Mouse (Mus musculus) lung, embryonic 15.5 days (tissue): ENCODE data around the gene Kcnip1. TPM values are rescaled to one million over a fixed set of nuclear protein-coding genes. Genes with fewer than 3 reads are reported as not detected.
A peak's percentile ranks its signal among the peaks of the same experiment; 100 is the strongest.

ENCODE experiments used
- ATAC-seq: fragments of 200-750 bp; cut with Nextera tagmentation; 2 replicates; pipeline ENCODE4 v1.8.0; 2017; ENCODE audit warnings: moderate number of reproducible peaks, borderline replicate concordance; ENCODE audit not compliant: low FRiP score, low TSS enrichment; ENCODE audit errors: extremely low read depth
- H3K27ac ChIP-seq: fragments of 300-500 bp; sonication (generic); 2 replicates; pipeline ENCODE4 v1.5.1; 2015; ENCODE audit warnings: moderate library complexity, mild to moderate bottlenecking, inconsistent platforms
- H3K27me3 ChIP-seq: fragments of 300-500 bp; sonication (generic); 2 replicates; pipeline ENCODE4 v1.6.1; 2015; ENCODE audit warnings: inconsistent platforms
- H3K36me3 ChIP-seq: fragments of 300-500 bp; sonication (generic); 2 replicates; pipeline ENCODE4 v1.6.1; 2015; ENCODE audit warnings: inconsistent platforms
- H3K4me1 ChIP-seq: fragments of 300-500 bp; sonication (generic); 2 replicates; pipeline ENCODE4 v1.6.1; 2015; ENCODE audit warnings: inconsistent platforms
- H3K4me2 ChIP-seq: fragments of 300-500 bp; sonication (generic); 2 replicates; pipeline ENCODE4 v1.6.1; 2015; ENCODE audit warnings: inconsistent platforms, mild to moderate bottlenecking, moderate library complexity
- H3K4me3 ChIP-seq: fragments of 300-500 bp; sonication (generic); 2 replicates; pipeline ENCODE4 v1.5.1; 2015; ENCODE audit warnings: mild to moderate bottlenecking, inconsistent platforms
- H3K9ac ChIP-seq: fragments of 300-500 bp; sonication (generic); 2 replicates; pipeline ENCODE4 v1.6.1; 2015; ENCODE audit warnings: inconsistent platforms
- H3K9me3 ChIP-seq: fragments of 300-500 bp; sonication (generic); 2 replicates; pipeline ENCODE4 v1.6.1; 2016; ENCODE audit warnings: inconsistent platforms
- WGBS: fragments of 180-500 bp; shearing (Covaris S2); methylation state at CpG from one replicate; pipeline ENCODE4 v1.1.7; 2015; 5-methylcytosine and 5-hydroxymethylcytosine counted together
- polyA plus RNA-seq: library from polyadenylated mRNA; unstranded; fragments of >200 nt; fragmentation: Nextera tagmentation; extraction: Ambion mirVana; gene quantifications from 2 replicates; pipeline ENCODE4 v1.2.1, GENCODE M21; 2015

Kcnip1 gene
- polyA plus RNA-seq, 1 experiment from 2014 or later = 0.70 TPM

DNA sequence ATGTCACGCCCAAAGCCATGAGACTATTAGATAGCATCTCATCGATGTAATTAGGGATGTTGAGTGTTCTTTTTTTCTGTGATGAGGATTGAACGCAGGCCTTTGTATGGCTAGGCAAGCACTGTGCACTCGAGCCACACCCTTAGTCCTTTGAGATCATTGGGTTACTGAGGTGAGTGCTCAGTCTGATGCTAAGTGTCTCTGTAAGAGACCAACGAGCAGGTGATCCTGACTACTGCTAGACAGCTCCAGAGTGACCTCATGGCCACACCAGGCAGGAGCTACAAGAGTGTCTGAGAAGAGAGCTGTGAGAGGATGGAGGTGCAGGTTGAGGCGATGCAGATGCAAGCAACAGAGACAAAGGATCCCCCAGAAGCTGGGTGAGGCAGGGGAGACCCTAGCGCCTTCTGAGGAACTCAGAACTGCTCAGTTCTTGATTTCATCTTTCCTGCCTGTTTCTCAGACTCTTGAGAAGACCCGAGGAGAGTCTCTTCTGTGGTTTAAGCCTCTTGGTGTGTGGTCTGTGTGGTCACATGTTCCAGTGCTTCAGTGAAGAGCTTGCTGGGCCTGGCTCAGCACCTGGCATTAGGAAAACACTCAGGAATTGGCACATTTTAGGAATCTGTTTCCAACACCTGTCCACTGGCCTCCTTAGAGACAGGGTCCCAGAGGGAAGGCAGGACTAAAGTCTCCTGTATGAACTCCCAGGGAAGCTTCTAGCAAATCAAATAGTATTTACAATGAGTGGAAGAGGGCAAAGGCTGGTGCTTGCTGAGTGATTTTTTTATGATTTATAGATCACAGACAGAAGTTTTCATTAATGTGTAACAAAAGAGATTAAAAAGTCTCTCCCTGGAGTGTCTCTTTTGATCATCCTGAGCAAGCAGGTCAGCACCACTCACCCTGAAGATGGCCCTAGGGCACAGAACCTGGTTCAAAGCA lies 41.0 kb downstream of the Kcnip1 start:
- H3K9me3 ChIP-seq = no peaks in the 10 kb centered on the region
- peak overlapping the region; percentile 70 for H3K27ac ChIP-seq
- 55% methylated on average over 8 of the region's 8 CpGs for WGBS

DNA sequence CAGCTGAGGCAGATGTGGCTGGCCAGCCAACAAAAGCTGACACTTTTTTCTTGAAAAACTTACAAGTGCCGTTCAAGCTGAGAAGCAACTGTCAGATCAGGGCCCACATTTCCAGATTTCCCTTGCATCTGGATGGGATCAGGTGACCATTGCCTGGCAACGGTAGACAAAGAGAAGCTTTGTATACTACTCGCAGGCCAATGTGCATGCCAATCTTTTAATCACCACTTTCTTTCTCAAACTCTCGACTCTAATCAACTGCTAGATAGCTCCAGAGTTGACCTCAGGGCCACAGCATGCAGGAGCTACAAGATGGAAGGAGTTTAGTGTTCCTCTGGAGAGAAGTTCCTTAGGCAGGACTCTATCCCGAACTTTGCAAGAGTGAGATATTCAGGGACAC lies 41.8 kb downstream of the Kcnip1 start:
- no peaks in the 10 kb centered on the region for H3K9me3 ChIP-seq
- no peaks in the 10 kb centered on the region for H3K36me3 ChIP-seq
- H3K9ac ChIP-seq = no peak overlapping the region
- WGBS = 41% methylated on average over 5 of the region's 5 CpGs
- peak overlapping the region; percentile 70; the same call in 1 of the 2 replicates for H3K27ac ChIP-seq
- no peak overlapping the region for H3K4me3 ChIP-seq
- H3K4me2 ChIP-seq = no peak overlapping the region
- H3K27me3 ChIP-seq = no peaks in the 10 kb centered on the region
- peaks cover 3% of the 10 kb centered on the region; the same call in 1 of the 2 replicates for H3K4me1 ChIP-seq
- no peak; the same call in 1 of the 2 replicates for ATAC-seq

More for the DNA sequence above, 41.0 kb downstream of the Kcnip1 start:
- no peaks in the 10 kb centered on the region for H3K36me3 ChIP-seq
- H3K4me3 ChIP-seq = no peak overlapping the region
- H3K27me3 ChIP-seq = no peaks in the 10 kb centered on the region
- no peak overlapping the region for H3K4me2 ChIP-seq
- H3K4me1 ChIP-seq = peaks cover 3% of the 10 kb centered on the region; the same call in 1 of the 2 replicates
- peak; percentile 75; the same call in 1 of the 2 replicates for ATAC-seq
- H3K9ac ChIP-seq = no peak overlapping the region

DNA sequence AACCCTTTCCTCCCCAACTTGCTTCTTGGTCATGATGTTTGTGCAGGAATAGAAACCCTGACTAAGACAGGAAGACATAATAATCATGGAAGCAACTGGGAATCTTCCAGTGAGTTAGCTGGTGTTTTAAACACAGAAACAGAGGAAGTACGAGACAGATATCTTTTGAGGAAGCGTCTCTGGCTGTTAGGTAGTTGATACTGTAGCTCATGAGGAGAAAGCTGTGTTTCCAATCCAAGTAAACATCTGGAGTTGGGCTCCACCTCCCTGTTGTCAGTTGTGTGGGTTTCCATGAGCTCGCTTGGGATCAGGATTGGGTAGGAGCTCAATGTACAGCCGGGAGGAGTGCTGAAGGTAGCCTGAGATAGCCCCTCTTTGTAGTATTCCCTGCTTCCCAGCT lies 46.5 kb downstream of the Kcnip1 start:
- Histone ChIP-seq H3K27ac (no peak overlapping the region), H3K4me2 (no peak overlapping the region), H3K4me3 (no peak overlapping the region), H3K9me3 (no peaks in the 10 kb centered on the region), H3K36me3 (no peaks in the 10 kb centered on the region), H3K27me3 (no peaks in the 10 kb centered on the region), H3K9ac (no peak overlapping the region), H3K4me1 (no peaks in the 10 kb centered on the region)
- WGBS = 63% methylated on average over 4 of the region's 4 CpGs
- no peak for ATAC-seq

DNA sequence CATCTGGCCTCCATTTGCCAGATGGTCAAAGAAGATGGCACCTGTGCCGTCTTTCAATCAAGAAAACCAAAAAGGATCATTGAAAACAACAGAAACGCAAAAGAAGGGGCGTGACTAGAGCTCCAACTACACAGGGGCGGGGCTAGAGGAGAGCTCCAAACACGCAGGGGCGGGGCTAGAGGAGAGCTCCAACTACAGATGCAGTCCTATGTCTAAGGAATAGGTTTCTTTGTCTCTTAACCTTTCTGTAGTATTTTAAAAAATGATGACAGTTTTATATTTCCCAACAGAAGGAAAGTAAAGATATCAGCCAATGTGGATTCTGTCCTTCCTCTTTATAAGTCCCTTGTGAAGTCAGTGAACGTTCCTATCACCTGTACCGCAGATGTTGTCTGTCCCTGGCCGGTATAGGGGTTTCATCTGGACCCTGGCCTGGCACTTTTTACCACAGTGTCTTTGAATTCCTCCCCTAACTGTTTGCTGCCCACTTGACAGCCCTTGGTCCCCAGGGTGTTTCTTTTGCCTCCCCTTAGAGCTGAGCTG lies 48.1 kb downstream of the Kcnip1 start:
- Histone ChIP-seq H3K4me1 (no peaks in the 10 kb centered on the region), H3K27ac (no peak overlapping the region), H3K4me3 (no peak overlapping the region), H3K36me3 (no peaks in the 10 kb centered on the region), H3K9me3 (no peaks in the 10 kb centered on the region), H3K9ac (no peak overlapping the region), H3K27me3 (no peaks in the 10 kb centered on the region), H3K4me2 (no peak overlapping the region)
- WGBS = 86% methylated on average over 9 of the region's 9 CpGs
- no peak for ATAC-seq

DNA sequence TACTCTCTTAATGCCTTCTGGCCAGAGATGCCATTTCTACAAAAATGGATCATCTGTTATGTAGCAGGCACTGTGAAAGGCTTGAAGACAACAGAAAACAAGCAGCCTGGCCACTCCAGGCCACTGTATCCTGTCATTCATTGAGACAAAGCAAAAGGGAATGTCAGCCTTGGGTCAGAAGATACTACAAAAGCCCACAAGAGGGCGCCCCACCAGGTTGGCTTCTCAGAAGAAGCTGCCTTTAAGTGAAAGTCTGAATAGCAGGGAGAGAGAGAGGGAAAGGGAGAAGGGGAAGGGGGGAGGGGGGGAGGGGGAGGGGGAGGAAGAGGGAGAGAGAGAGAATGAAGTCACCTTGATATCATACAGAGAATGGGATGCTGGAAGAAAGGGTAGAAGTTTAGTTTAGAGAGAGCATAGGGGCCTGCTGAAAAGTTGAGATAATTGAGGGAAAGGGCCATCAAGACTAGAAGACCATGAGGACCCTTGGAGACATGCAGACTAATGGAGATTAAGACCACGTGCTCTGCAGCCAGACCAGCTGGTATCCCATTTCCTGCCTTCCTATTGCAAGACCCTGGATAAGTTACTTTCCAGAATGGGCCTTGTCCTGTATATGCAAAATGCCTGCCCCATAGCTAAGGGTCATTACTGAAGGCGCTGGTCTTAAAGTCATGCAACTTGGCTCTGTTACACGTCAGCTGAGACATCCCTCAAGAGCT lies 48.7 kb downstream of the Kcnip1 start:
- no peak for ATAC-seq
- no peaks in the 10 kb centered on the region for H3K9me3 ChIP-seq
- 61% methylated on average over 4 of the region's 4 CpGs for WGBS

DNA sequence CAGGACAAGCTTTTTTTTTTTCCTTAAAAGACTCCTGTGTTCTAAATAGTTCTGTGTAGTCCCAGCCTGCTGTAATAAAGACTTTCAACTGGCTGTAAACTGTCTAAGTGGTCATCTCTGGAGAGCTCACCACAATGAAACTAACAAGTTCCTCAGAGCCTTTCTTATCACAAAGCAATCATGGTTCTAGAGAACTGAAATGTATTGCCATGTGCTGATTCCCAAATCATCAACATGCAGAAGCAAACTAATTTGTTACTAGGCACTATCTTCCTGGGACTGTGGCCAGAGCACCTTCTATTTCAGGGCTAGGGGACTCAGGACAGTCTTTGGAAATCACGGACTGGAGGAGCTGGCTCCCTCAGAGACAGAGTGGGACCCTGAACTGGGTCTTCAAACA lies 49.4 kb downstream of the Kcnip1 start:
- Histone ChIP-seq H3K4me1 (no peaks in the 10 kb centered on the region), H3K4me3 (no peak overlapping the region), H3K36me3 (no peaks in the 10 kb centered on the region), H3K27me3 (peaks cover 3% of the 10 kb centered on the region; the same call in 1 of the 2 replicates), H3K9ac (no peak overlapping the region), H3K9me3 (no peaks in the 10 kb centered on the region), H3K4me2 (no peak overlapping the region), H3K27ac (no peak overlapping the region)
- ATAC-seq = no peak
- WGBS = 62% methylated on average over 1 of the region's 1 CpGs

More for the DNA sequence above, 48.7 kb downstream of the Kcnip1 start:
- H3K36me3 ChIP-seq = no peaks in the 10 kb centered on the region
- no peak overlapping the region for H3K27ac ChIP-seq
- H3K4me3 ChIP-seq = no peak overlapping the region
- H3K4me1 ChIP-seq = no peaks in the 10 kb centered on the region
- H3K27me3 ChIP-seq = no peaks in the 10 kb centered on the region
- no peak overlapping the region for H3K9ac ChIP-seq
- H3K4me2 ChIP-seq = no peak overlapping the region

DNA sequence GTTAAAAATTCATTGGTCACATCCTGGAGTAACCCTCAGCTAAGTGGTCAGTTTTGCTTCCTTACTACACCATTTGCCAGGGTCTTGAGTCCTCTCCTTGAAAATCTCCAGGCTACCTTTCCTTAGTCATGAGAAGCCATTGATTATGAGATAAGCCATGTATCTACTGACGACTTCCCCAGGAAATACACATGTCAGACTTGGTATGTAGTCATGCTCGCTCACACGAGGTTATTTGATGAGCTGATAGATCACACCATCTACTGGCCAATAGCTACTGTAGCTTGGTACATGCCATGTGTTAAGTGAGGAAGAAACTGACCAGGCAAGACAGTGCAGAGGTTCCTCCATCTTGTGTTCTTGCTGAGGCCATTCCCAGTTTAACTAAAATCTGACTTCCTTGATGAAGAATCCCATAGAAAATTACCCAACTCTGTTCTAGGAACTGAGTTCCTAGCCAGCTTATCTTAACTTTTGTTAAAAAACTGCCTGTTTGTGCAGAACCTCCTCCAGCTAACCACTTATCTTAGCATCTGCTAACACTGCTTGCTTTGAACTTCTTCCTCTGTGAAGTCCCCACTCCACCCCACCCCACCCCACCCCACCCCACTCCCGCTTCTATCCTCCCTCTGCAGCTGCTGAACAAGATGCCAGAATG lies 53.4 kb downstream of the Kcnip1 start:
- 48% methylated on average over 4 of the region's 4 CpGs for WGBS
- H3K27ac ChIP-seq = no peak overlapping the region

DNA sequence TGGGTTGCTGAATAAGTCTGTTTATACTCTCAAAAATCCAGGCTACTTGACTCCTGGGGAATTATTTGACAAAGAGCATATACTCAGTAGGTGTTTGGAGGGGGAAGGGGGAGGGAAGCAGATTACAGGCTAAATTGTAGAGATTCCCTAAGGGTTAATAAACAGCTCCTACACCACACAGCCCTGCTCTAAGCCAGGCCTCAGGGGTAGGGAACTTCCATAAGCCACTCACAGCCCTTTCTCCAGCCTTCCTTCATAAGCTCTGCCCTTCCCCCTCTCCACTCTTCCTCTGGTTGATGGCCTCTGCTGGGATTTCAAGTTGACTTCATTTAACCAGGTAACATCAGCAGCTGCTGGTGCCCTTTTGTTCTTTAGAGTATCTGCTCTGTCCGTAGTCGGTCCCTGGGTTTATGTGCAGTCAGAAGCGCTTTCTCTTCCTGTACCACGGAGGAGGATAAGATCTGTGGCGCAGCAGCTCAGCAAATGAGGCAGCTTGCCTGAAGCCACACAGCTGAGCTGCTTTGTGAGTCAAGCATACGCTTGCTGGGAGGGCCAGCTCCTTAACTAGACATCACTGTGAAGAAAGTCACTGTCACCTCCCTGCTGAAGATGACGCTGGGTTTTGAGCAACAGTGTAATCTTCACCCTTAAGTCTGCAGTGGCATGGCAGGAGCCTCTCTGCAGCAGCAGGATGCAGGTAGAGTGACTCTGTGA lies 54.2 kb downstream of the Kcnip1 start:
- 54% methylated on average over 7 of the region's 7 CpGs for WGBS
- H3K9me3 ChIP-seq = no peaks in the 10 kb centered on the region
- no peak for ATAC-seq
- no peak overlapping the region for H3K4me2 ChIP-seq
- no peak overlapping the region for H3K9ac ChIP-seq
- peaks cover 3% of the 10 kb centered on the region; the same call in 1 of the 2 replicates for H3K27me3 ChIP-seq
- no peaks in the 10 kb centered on the region for H3K4me1 ChIP-seq
- H3K4me3 ChIP-seq = no peak overlapping the region
- no peaks in the 10 kb centered on the region for H3K36me3 ChIP-seq
- no peak overlapping the region for H3K27ac ChIP-seq

More for the DNA sequence above, 53.4 kb downstream of the Kcnip1 start:
- Histone ChIP-seq H3K4me3 (no peak overlapping the region), H3K27me3 (peaks cover 3% of the 10 kb centered on the region; the same call in 1 of the 2 replicates), H3K36me3 (no peaks in the 10 kb centered on the region), H3K4me2 (no peak overlapping the region), H3K4me1 (no peaks in the 10 kb centered on the region), H3K9ac (no peak overlapping the region), H3K9me3 (no peaks in the 10 kb centered on the region)
- no peak for ATAC-seq

DNA sequence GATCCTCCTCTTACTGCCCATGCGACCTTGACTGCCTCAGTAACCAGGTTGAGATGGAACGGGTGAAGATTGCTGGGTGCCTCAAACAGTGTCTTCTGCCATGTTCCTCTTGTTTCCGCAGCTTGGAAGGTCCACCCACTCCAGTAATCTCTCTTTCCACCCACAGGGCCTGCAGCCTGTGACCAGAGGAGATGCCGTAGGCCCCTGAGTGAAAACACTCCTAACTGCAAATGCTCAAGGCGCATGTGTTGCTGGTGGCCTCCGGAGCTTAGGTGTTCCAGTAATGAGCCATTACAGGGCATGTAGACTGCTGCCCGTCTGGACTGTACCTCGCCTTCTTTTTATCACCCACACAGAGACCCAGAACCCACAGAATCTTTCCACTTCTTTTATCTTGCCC lies 55.3 kb downstream of the Kcnip1 start:
- Histone ChIP-seq H3K4me3 (no peak overlapping the region), H3K36me3 (no peaks in the 10 kb centered on the region), H3K27ac (no peak overlapping the region), H3K4me2 (no peak overlapping the region), H3K9ac (no peak overlapping the region), H3K4me1 (peaks cover 2% of the 10 kb centered on the region; the same call in 1 of the 2 replicates), H3K27me3 (peaks cover 3% of the 10 kb centered on the region; the same call in 1 of the 2 replicates), H3K9me3 (no peaks in the 10 kb centered on the region)
- no peak for ATAC-seq
- 79% methylated on average over 8 of the region's 8 CpGs for WGBS

DNA sequence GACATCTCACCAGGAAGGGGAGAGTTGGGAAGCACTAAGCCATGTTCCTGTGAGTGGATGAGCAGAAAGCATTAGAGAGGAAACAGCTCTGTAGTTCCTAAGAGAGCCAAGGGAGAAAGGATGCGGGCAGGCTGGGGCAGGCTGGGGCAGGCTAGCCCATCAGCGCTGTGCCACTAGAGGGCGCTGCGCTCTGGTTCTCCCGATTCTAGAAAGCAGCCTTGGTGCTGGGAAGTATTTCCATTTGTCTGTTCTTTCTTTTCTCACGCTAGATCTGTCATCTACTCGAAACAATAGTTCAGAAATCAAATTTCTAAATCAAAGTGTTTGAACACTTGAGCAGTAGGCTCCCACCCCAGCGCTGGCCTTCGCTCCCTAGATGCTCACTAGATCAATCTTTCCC lies 58.7 kb downstream of the Kcnip1 start:
- Histone ChIP-seq H3K9me3 (no peaks in the 10 kb centered on the region), H3K27ac (no peak overlapping the region), H3K4me2 (no peak overlapping the region), H3K9ac (no peak overlapping the region), H3K27me3 (peaks cover 3% of the 10 kb centered on the region; the same call in 1 of the 2 replicates), H3K36me3 (no peaks in the 10 kb centered on the region), H3K4me1 (peaks cover 9% of the 10 kb centered on the region; the same call in 1 of the 2 replicates), H3K4me3 (no peak overlapping the region)
- WGBS = 56% methylated on average over 9 of the region's 9 CpGs
- ATAC-seq = no peak
